Mouse (Mus musculus) frontal cortex, postnatal 10 days (tissue): ENCODE measurements around the gene Pigh.
A peak's percentile ranks its signal among the peaks of the same experiment; 100 is the strongest.

Experiments
- DNase-seq, 2 experiments: peaks; one replicate each; pipeline ENCODE4 v3.0.0; 2022; ENCODE audit warnings: low spot score in 2 of 2, mixed read lengths in 1 of 2

Gene Pigh

GRCm38 (mm10) chr12:79067526-79067925 is 21.9 kb downstream of the Pigh start:
- DNase-seq, result no peak

GRCm38 (mm10) chr12:79066431-79066830 is 23.0 kb downstream of the Pigh start:
- DNase-seq, result no peak

GRCm38 (mm10) chr12:79064451-79064850 is 25.0 kb downstream of the Pigh start:
- DNase-seq, result no peak

GRCm38 (mm10) chr12:79060766-79061652 is 28.4 kb downstream of the Pigh start:
- no peak for DNase-seq

DNA sequence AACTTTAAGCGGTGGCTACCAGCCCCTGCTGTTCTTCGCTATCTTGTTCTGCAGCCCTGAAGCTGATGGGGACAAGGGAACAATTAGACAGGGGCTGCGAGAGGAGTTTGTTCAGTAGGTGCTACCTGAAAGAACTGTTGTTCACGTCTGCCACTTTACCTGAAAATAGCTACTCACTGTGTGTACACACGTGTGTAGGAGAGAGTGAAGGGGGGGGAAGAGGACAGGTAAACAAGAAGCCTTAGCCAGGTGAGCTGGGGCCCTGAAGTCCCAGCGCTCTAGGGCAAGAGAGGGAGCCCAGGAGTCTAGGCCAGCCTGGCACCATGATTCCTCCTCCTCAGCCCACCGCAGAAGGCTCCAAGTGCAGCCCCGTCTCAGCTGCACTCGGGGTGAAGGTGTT is 29.3 kb downstream of the Pigh start:
- DNase-seq, result no peak

DNA sequence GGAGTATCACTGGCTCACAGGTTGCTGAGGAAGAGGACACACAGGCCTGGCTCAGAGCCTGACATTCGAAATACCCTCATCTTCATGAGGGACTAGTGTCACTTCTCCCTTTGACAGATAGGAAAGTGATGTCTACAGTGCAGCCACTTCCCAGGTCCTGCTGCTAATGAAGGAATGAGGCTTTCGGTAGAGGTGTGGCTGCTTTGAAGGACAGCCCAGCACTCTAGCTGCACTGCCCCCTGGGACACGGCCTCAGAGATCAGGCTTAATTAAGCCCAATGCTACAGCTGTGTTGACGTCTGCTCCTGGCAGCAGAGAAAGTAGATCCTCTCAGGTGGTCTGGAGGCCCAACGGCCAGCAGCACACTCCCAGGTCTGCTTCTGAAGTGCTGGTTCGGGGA is 29.9 kb downstream of the Pigh start:
- no peak for DNase-seq

GRCm38 (mm10) chr12:79055276-79055675 is 34.2 kb downstream of the Pigh start:
- DNase-seq, result no peak

- no peak for DNase-seq
Observed at GRCm38 (mm10) chr12:79052073-79052472, 37.4 kb downstream of the Pigh start.

DNA sequence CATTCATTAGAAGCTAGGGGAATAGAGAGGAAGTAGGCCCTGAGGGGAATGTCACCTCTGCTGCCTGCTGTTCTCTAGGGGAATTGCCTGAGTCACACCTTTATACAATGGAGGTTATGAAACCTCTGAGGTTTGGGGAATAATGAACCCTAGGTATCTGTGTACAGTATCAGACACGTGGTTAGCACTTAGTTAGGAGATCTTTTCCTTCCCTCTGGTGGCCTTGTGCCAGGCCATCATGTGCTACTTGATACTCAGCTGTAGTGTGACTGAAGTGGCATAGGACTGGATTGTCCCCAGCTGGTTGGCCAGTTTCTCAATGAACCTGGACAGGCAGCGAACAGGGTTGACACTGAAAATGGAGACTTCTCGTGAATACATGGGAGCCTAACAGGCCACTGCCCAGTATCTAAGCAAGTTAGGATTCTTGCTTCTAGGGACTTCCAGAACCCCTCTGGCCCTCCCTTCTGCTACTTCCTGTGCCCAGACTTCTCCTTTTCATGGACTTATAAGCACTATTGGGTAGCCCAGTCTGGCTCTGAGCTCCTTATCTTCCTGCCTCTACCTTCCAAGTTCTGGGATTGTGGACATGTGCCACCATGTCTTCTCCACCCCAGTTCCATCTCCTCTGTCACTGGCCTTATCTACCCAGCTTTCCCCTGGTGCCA is 38.8 kb downstream of the Pigh start:
- DNase-seq, result no peak

GRCm38 (mm10) chr12:79049807-79050206 is 39.6 kb downstream of the Pigh start:
- no peak for DNase-seq

GRCm38 (mm10) chr12:79048898-79049297 is 40.6 kb downstream of the Pigh start:
- DNase-seq, result no peak

- DNase-seq, result no peak
Observed at GRCm38 (mm10) chr12:79047203-79047602, 42.2 kb downstream of the Pigh start.

DNA sequence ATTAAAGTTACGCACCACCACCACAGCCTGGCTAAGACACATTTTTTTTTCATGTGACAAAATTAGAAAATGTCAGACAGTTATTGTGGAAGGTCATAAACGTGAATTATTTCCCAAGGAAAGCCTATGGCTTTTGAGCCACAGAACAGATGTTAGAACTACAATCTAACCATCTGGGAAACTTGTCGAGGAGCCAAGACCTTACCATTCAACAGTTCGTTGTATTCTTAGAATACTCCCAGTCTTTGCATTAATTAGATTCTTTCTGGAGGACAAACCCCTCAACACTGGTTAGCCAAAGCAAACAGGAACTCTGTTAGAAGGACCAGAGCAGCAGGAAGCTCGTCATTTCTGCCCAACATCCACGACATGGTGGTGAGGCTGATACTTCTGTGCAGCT is 43.3 kb downstream of the Pigh start:
- DNase-seq, result no peak

DNA sequence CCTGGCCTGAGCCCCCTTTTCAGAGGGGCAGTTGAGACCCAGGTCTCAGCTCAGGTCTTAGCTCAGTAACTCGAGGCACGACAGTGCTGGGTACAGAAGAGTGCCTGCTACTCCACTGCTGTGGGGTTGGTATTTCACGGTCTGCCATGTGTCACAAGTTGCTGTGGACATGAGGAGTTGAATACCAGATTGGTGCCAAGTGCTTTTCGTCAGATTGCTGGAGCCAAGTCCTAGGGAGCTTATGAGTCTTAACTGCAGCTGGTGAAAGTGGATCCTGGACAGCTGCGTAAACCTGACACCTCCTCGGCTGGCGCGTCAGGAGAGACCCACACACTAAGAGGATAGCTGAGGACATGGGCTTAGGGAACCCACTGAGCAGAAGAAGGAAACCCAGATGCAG is 44.8 kb downstream of the Pigh start:
- DNase-seq, result peak in 1 of 2 experiments; percentile 29

DNA sequence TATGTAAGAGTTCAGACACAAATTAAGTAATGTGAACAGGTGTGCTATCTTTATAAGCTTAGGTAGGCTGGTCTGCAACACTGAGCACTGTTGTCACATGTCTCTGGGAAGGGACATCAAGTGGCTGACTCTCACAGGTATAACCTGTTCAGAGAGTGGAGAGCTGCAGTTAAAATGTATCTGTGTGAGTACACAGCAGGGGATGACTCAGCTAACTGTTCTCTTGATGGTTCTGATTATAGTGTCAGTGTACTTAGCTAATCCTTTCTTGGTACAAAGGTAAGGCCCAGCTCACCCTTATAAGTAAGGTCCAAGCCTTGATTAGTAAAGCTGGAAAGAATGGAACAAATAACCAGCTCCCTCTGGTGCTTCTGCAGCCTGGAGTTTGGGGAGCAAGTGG is 48.0 kb downstream of the Pigh start:
- no peak for DNase-seq

- DNase-seq, result no peak
Observed at GRCm38 (mm10) chr12:79040201-79040827, 49.1 kb downstream of the Pigh start.

DNA sequence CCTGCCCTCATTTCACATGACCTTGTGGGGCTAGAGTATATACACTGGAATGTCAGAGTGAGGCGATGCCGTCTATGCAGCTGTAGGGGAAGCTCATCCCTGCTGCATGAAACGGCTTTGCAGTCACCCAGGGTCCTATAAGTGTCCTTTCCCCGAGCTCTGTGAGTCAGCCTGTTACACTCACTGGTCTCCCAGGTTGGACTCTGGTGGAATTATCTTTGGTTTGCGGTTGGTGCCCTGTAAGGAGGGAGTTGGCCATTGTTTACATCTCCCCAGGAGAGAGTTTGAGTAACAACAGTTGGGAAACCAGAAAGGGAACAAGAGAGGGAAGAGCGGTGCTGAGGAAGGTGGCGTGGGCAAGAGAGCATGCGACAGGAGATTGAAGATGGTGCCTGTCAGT is 49.7 kb downstream of the Pigh start:
- no peak for DNase-seq

DNA sequence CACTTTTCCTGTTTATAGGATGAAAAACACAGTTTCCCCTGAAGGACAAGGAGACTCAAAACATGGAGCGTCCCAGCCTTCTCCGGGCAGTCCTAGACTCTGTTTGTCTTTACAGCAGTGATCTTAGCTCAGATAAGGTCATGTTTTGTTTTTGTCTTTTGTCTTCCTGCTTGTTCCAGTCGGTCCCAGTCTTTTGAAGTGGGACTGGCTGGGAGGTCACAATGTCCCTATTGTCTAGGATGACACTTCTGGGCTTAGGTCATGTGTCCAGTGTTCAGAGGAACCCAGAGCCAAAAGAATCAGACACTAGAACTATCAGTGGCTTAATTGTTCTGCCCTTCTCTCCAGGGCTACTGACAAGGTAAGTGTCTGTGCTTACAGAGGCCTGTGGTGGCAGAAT is 54.1 kb downstream of the Pigh start:
- DNase-seq, result no peak

- no peak for DNase-seq
Observed at GRCm38 (mm10) chr12:79034331-79034730, 55.1 kb downstream of the Pigh start.
